17 mouse cellular contexts compared by ENCODE assay signal in genomic region chr10:82797119-82797491, GRCm38 (mm10). TPM values are rescaled to one million over a fixed set of nuclear protein-coding genes. Genes with fewer than 3 reads are reported as not detected.
DNase-seq lines count a peak whose midpoint lies in the region; ATAC-seq and TF ChIP-seq lines count a peak whose summit lies in the region.
"Had no signal": no experiment of that assay in that cellular context is flagged by ENCODE, and none has a peak within 500 bp of the region (broad histone marks: within the 10 kb centered on the region; RNA-seq: fewer than 3 reads in every experiment).

No protein-coding gene starts in this region.

- TF ChIP-seq CTCF in layer of hippocampus, adult 2 months (conservative IDR thresholded peaks at IDR 0.05), result no peak

- H3K9me3 ChIP-seq in embryonic facial prominence, embryonic 11.5 days (replicated peaks; ENCODE audit: control insufficient read depth, low read length), result no peaks in the 10 kb centered on the region
- H3K9me3 ChIP-seq: hindbrain, embryonic 15.5 days; kidney, embryonic 15.5 days; neural tube, embryonic 13.5 days had no signal

- H3K4me2 ChIP-seq in embryonic facial prominence, embryonic 11.5 days (ENCODE audit: low read depth, low read length), result no peak overlapping the region
- H3K4me2 ChIP-seq: hindbrain, embryonic 15.5 days; lung, embryonic 14.5 days; neural tube, embryonic 13.5 days had no signal

- ATAC-seq in CD4-positive, CD25-positive, alpha-beta regulatory T cell, adult 4 months, result peak; percentile 42
- no peak for ATAC-seq in embryonic facial prominence, embryonic 11.5 days (replicated peaks; ENCODE audit: insufficient number of reproducible peaks, low FRiP score, low TSS enrichment, low read depth)
- ATAC-seq in megakaryocyte, adult 5-6 weeks (ENCODE audit: poor library complexity, severe bottlenecking), result peak; percentile 24

- H3K4me1 ChIP-seq in embryonic facial prominence, embryonic 11.5 days (ENCODE audit: control insufficient read depth, insufficient read depth, low read length), result no peaks in the 10 kb centered on the region; the same call in 1 of the 2 replicates

- H3K27ac ChIP-seq in layer of hippocampus, adult 2 months, result 0 out of 2 replicates have a peak overlapping the region, but pooled peaks have one; percentile 64
- 0 out of 2 replicates have a peak overlapping the region, but pooled peaks have one; percentile 28 for H3K27ac ChIP-seq in embryonic facial prominence, embryonic 11.5 days (replicated peaks; ENCODE audit: low read depth, low read length)
- H3K27ac ChIP-seq: hindbrain, embryonic 15.5 days; neural tube, embryonic 13.5 days had no signal

- no peaks in the 10 kb centered on the region for H3K27me3 ChIP-seq in embryonic facial prominence, embryonic 11.5 days (ENCODE audit: control insufficient read depth, insufficient read depth, low read length)
- H3K27me3 ChIP-seq: hindbrain, embryonic 15.5 days; kidney, embryonic 15.5 days; neural tube, embryonic 13.5 days had no signal

- no peaks in the 10 kb centered on the region for H3K36me3 ChIP-seq in embryonic facial prominence, embryonic 11.5 days (replicated peaks; ENCODE audit: control insufficient read depth, insufficient read depth, low read depth, low read length)
- H3K36me3 ChIP-seq: hindbrain, embryonic 15.5 days; kidney, embryonic 15.5 days; neural tube, embryonic 13.5 days had no signal

- 78% methylated on average over 4 of the region's 4 CpGs for WGBS in embryonic facial prominence, embryonic 11.5 days

- no peak overlapping the region for H3K4me3 ChIP-seq in layer of hippocampus, adult 2 months
- no peak overlapping the region for H3K4me3 ChIP-seq in embryonic facial prominence, embryonic 11.5 days (ENCODE audit: low read depth, low read length)
- H3K4me3 ChIP-seq: hindbrain, embryonic 15.5 days; kidney, embryonic 15.5 days; neural tube, embryonic 13.5 days had no signal

- no peak for DNase-seq in layer of hippocampus, adult 2 months (ENCODE audit: low spot score in 2 of 2)
- DNase-seq in layer of hippocampus, adult 8-10 months (ENCODE audit: low spot score in 2 of 2), result no peak
- no peak for DNase-seq in embryonic facial prominence, embryonic 11.5 days (ENCODE audit: low spot score)
- no peak for DNase-seq in lung, postnatal 4 days
- DNase-seq in gastrocnemius, postnatal 4 days (ENCODE audit: low spot score in 2 of 2), result no peak
- no peak for DNase-seq in cerebellum, adult 9-10 months
- DNase-seq: adrenal gland, postnatal 25 days; cerebellum, adult 9-11 months; embryo, embryonic 11 days; heart, adult 11 months; heart, postnatal 14 days; lung, embryonic 14.5 days had no signal

- H3K9ac ChIP-seq in embryonic facial prominence, embryonic 11.5 days (replicated peaks; ENCODE audit: low read length), result no peak overlapping the region
- H3K9ac ChIP-seq: hindbrain, embryonic 15.5 days; lung, embryonic 14.5 days; neural tube, embryonic 13.5 days had no signal

RNA-seq across cellular contexts. Expression of gene Nfyb, which starts 33.2 kb away (rescaled TPM):
- 10 to 100 TPM; 67.7 to 67.8 TPM for total RNA-seq in layer of hippocampus, adult 2 months (2021)
- total RNA-seq in layer of hippocampus, adult 8-10 months (2022), result 10 to 100 TPM; 58.1 to 69.3 (median 62.9) TPM
- polyA plus RNA-seq in CD4-positive, CD25-positive, alpha-beta regulatory T cell, adult 4 months (2017; shearing (Covaris generic)), result 10 to 100 TPM; 72.3 to 84.2 TPM
- polyA plus RNA-seq in embryonic facial prominence, embryonic 11.5 days (2014; fragmentation: Nextera tagmentation; extraction: Ambion mirVana), result 71.8 and 104 TPM in 2 replicates
- total RNA-seq in megakaryocyte, adult 5-6 weeks (2015), result 34.9 and 48.3 TPM in 2 replicates
- total RNA-seq in megakaryocyte, adult 5-6 weeks (2017), result 71.7 and 77.4 TPM in 2 replicates
- total RNA-seq in gastrocnemius, postnatal 4 days (2021), result 10 to 100 TPM; 28.6 to 31.6 TPM

RNA-seq across cellular contexts. Expression of gene Txnrd1, which starts 36.6 kb away (rescaled TPM):
- total RNA-seq in layer of hippocampus, adult 2 months (2021), result 10 to 100 TPM; 53.1 to 54.0 TPM
- total RNA-seq in layer of hippocampus, adult 8-10 months (2022), result 10 to 100 TPM; 53.3 to 58.4 (median 56.1) TPM
- polyA plus RNA-seq in CD4-positive, CD25-positive, alpha-beta regulatory T cell, adult 4 months (2017; shearing (Covaris generic)), result 10 to 100 TPM; 17.5 to 20.6 TPM
- 180 and 185 TPM in 2 replicates for polyA plus RNA-seq in embryonic facial prominence, embryonic 11.5 days (2014; fragmentation: Nextera tagmentation; extraction: Ambion mirVana)
- total RNA-seq in megakaryocyte, adult 5-6 weeks (2015), result 26.2 and 29.6 TPM in 2 replicates
- 59.5 and 73.9 TPM in 2 replicates for total RNA-seq in megakaryocyte, adult 5-6 weeks (2017)
- total RNA-seq in gastrocnemius, postnatal 4 days (2021), result 10 to 100 TPM; 42.2 to 43.2 TPM
